Mouse (Mus musculus) megakaryocyte, adult 5-6 weeks (primary cell): ENCODE results near the gene Gm3376. TPM values are rescaled to one million over a fixed set of nuclear protein-coding genes. Genes with fewer than 3 reads are reported as not detected.
"Not testable (repeated sequence)": the region's sequence is repeated elsewhere in the genome, so short reads cannot be mapped to it uniquely, and the experiment has no call there.

Experiments
- ATAC-seq: 2 replicates; pipeline ENCODE4 v1.8.0; 2016; ENCODE audit warnings: mild to moderate bottlenecking, inconsistent platforms; ENCODE audit not compliant: poor library complexity, severe bottlenecking
- total RNA-seq, 2 experiments: library from RNA; stranded (forward) in 1 of 2; stranded (reverse) in 1 of 2; fragments of 153-499, 151-499 nt in 1 of 2; fragments of 221-1000, 200-1000 nt in 1 of 2; gene quantifications; 2 replicates each; pipeline versions ENCODE4 v1.2.3 to v1.2.4; 2015 to 2017

The Gm3376 gene
- total RNA-seq (2015) (not detected in 2 replicates), total RNA-seq (2017) (not detected in 2 replicates)

DNA sequence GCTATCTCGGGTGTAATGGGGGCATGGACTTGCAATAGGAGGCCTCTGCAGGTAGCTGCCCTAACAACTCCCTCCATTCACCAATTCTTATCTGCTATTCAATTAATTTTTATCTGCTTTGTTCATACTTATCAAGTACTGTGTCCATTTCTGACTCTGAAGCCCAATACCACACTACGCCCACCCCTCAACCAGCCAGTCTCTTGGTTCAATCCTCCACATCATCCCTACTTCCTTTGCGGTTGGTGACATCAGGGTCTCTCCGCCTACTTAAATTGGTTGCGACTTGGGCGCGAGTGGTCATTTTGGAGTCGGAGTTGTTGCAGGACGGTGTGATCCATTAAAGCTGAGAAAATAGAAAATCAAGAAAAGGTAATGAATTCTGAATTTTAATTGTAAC lies at the start of gene Gm3376:
Gm3376 (plus strand) TSS at position 301 of the 400 bp plus-strand sequence.
- ATAC-seq = not testable (repeated sequence)
